Mouse (Mus musculus): ENCODE measurements around the gene Mdm2. TPM values are rescaled to one million over a fixed set of nuclear protein-coding genes. Genes with fewer than 3 reads are reported as not detected.

Mdm2 gene
- total RNA-seq, 2 experiments from 2014 or later: 43.0 to 47.9 TPM

DNA sequence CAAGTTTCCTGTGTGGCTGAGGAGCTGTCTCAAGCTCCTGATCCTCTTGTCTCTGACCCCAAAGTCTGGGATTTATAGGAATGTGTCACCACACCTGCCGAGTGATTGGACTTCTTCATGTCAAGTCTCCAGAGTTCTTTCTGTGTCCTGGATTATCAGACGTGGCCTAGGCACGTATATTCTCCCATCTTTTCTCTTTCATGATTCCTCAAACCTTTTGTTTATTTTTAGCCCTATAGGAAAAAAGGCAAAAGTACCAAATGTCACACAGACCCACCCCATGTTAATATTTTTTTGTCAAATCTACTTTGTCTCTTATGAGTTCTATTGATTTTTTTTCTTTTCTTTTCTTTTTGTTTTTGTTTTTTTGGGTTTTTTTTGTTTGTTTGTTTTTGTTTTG, 61.9 kb downstream of the Mdm2 start:
- no peak for ATAC-seq (replicated peaks; ENCODE audit: poor library complexity, severe bottlenecking)

DNA sequence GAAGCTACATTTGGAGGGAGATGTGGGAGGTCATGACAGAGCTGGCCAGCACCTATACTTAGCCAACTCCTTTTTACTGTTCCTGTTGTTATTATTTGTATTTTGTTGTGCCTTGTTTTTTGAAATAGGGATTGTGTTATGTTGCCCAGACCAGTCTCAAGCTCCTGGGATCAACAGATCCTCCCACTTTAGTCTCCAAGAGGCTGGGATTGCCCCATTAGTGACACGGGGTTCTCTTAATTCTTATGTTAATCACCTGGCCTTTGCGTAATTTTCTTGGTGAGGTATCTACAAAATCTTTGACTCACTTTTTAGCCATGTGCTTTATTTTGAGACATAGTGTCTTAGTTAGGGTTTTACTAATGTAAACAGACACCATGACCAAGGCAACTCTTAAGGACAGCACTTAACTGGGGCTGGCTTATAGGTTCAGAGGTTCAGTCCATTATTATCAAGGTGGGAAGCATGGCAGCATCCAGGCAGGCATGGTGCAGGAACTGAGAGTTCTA, 62.5 kb downstream of the Mdm2 start:
- ATAC-seq (replicated peaks; ENCODE audit: poor library complexity, severe bottlenecking): no peak

DNA sequence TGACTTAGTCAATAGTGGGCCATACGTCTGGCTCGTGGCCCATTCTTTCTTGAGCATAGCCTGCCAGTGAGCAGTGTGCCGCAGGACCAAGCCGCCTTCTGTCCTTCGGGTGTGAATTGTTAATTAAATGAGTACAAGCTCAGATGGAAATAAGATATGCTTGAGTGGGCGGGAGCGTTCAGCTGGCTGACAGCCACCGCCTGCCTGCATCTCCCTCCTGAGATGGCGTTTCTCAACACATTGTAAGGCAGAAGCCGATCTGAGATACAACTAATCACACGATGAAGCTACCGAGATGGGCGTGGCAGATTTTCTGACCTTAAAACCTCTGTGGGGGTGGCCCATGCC, 63.4 kb downstream of the Mdm2 start:
- ATAC-seq (replicated peaks; ENCODE audit: poor library complexity, severe bottlenecking): no peak

DNA sequence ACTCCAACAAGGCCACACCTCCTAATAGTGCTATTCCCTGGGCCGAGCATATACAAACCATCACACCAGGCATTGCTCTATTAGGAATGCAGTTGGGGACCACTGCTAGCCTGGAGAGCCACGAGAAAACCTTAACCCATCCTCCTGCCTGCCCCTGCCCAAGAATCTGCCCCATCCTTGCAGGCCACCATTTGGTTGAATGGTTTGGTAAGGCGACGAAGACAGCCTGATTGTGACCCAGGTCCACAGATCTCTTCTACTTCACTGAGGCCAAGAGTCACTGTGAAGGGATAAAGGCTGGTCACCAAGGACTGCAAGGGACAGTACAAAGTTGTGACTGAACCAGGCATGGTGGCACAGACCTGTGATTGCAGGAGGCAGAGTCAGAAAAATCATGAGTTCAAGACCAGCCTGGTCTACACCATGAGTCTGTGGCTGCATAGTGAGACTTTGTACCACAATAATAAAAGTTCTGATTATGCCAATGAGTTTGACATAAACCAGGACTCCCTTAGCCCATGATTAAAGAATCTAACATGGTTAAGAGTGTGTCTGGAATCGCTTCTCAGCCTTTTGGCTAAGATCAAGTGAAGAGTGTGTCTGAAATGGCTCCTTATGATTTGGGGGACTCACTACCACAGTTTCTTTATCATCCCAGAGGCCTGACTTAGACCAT, 63.9 kb downstream of the Mdm2 start:
- no peak for ATAC-seq (replicated peaks; ENCODE audit: poor library complexity, severe bottlenecking)

DNA sequence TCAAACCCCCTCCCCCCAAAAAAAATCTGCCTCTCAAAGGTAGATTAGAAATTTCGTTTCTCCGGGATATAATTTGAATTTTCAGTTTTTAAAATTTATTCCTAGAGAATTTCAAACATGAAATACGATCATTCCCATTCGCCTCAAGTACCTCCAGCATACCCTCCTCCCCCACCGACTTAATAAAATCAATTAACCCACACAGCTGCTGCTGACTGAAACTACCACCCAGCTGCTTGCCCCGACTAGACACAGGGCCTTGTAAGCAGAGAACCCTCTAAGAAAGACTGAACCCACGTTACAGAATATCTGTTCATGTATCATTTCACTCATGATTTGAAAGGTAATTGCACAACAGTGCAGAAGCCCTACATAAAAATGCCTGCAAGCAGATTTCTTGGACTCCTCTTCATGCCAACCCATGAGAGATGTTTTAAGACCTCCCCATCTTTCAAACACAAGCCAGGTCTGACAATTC, 65.0 kb downstream of the Mdm2 start:
- no peak for ATAC-seq (replicated peaks; ENCODE audit: poor library complexity, severe bottlenecking)

DNA sequence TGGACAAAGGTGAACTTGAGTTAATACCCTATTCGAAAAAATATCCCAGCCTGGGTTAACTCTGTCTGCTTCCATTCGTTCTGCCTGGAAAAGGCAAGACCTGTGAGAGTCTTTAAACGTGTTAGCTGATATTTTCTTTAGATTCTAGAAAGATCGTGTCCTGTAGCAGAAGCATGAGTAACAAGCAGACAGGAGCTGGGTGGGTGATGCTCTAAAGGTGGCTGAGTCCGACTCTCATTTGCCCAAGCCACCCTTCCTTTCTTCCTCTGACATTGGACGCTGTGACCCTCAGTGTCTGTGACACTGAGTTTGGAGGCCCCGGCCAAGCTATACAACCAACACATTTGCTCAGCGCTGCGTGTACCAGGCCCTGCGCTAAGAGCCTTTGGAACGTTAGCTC, 65.7 kb downstream of the Mdm2 start:
- ATAC-seq (replicated peaks; ENCODE audit: poor library complexity, severe bottlenecking): no peak

DNA sequence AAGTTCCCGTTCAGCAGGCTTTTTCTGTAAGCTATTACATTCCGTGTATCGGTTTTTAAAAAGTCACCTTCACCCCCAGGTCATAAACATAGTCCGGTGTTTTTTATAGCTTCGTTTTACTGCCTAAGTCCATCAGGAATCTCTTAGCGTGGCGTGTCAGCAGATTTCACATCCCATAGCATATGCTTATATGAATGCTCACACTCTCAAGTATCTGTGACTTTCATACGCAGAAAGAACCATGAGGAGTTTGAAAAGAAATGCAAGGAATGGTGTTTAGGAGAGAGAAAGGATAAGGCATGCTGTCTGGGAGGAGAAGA, 66.2 kb downstream of the Mdm2 start:
- ATAC-seq (replicated peaks; ENCODE audit: poor library complexity, severe bottlenecking): no peak

DNA sequence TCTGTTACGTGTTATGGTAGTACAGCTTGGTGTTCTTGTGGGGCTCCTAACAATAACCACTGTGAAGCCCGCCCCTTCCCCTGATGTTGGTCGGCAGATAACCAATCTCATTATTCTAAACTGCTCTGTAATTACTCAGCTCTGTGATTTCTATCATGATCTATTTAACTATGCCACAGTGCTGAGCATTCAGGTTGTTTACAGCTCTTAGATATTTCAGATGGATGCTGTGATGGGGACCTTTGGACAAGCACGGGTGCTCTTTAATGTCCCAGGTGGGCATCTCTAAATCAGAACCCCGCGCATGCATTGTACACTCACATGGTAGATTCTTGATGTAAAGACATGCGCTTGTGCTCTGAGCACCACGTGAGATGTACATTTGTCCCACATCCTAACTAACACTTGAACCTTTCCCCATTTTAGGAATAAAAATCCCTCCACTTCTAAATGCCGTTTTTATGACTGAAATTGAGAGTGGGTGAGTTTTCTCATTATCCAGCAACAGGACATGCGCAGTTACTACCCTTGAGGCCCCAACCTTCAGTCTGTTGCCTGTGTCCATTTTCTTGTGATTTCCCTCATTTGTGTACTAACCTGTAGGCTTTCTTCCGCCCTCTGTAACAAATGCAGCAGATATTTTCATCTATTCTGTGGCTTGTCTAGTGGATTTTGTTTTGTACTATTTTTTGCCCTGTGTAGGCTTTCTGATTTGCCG, 66.7 kb downstream of the Mdm2 start:
- ATAC-seq (replicated peaks; ENCODE audit: poor library complexity, severe bottlenecking): no peak

DNA sequence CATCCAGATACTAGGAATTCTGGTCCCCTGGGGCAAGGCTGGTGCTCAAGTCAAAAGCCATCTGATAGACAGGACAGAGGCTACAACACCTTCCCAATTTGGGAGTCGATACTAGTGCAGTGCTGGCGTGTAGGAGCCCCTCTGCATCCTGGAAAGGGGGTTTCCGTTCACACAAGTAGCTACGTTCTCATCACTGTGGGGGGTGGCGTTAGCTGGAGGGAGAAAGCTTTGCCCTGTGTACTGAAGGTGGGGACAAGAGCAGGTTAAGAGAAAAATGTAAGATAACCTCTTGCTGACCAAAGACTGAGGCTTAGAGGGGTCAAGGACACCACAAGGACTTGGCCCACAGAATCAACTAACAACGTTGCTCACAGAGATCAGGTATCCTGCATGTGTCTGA, 67.3 kb downstream of the Mdm2 start:
- ATAC-seq (replicated peaks; ENCODE audit: poor library complexity, severe bottlenecking): no peak

DNA sequence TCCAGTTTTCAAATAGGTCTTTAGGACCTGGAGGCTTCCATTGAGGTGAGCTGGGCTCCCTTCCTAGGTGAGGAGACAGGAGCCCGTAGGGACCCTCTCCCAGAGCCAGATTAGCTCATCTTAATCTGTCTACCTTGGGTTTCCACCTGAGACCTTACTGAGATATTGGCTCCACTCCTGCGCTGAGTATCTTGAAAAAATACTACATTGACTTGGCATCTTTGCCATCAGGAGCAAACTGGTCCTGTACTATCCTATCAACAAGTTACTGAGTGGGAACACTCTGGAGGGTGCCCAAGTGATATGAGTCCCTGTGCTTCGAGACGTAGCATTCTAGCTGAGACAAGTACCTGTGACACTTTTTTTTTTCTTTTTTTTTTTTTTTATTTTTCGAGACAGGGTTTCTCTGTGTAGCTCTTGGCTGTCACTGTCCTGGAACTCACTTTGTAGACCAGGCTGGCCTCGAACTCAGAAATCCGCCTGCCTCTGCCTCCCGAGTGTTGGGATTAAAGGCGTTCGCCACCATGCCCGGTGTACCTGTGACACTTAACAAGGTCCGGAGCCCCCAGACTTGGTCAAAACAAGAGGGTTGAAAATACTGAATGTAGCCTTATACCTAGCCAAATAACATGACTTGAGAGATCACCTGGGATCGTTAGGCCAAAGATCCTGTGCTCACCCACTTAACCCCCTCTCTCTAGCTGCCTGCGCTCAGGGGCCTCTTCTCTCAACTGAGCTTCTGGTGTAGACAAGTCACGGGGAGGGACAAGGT, 67.9 kb downstream of the Mdm2 start:
- no peak for ATAC-seq (replicated peaks; ENCODE audit: poor library complexity, severe bottlenecking)

DNA sequence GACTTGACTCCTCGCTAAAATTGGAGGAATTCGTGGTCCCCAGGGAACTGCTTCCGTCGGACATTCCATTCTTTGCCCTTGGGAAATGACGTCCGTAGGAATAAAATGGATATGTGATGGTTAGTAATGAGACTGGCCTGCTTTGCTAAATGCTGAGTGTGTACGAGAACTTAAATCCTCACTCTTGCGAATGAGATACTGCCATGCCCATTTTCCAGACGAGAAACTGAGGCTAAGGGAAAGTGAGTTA, 68.4 kb downstream of the Mdm2 start:
- no peak for ATAC-seq (replicated peaks; ENCODE audit: poor library complexity, severe bottlenecking)

DNA sequence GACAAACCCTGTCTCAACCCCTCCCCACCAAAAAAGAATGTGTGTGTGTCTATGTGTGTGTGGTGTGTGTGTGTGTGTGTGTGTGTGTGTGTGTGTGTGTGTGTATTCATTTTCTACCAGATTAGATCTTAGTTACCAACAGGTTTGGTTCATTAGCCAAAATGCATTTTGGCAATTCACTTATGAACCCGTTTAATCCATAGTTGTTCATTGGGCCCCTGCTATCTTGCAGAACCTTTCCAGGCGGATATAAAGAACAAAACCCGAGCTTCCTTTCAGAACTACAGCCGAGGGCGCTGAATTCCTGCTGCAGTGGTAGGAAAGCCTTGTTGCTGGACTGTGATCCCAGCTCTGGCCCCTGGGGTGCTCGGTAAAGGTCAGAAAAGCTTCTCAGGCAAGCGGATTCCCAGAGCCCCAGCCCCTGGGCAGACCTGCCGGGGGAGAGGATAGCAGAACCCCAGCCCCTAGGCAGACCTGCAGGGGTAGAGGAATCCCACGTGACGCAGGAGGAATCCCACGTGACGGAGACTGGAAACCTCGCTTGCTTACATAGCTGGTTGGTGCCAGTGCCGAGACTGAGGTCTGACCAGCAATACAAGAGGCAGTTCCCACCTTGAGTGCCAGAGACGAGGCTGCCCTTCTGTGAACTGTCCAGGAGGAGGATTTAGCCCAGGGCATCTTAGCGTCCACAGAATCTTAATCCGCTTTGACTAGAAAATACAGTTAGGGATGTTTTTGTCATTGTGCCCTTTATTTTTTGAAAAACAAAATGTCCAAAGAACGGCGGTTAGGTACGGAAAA, 69.0 kb downstream of the Mdm2 start:
- no peak for ATAC-seq (replicated peaks; ENCODE audit: poor library complexity, severe bottlenecking)

DNA sequence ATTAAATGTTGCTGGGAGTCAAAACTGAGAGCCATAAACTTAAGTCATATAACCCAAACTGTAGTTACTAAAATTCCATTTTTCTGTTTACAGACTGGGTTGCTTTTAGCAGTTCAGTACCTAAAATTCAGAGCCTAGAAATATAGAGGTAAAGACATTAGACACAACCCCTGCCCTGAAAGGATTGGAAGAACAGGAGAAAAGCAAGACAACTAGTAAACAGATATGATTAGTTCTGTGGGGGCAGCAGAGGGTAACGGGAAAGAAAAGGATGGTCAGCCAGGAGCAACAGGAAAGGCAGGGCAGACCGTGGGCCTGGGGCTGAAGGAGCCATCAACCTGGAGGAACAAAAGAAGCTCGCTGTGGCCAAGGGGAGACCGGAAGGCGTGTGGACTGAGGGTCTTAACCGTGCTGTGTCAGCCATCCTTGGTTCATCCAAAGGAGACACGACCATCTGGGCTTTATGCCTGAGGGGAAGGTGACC, 69.9 kb downstream of the Mdm2 start:
- ATAC-seq (replicated peaks; ENCODE audit: poor library complexity, severe bottlenecking): no peak

DNA sequence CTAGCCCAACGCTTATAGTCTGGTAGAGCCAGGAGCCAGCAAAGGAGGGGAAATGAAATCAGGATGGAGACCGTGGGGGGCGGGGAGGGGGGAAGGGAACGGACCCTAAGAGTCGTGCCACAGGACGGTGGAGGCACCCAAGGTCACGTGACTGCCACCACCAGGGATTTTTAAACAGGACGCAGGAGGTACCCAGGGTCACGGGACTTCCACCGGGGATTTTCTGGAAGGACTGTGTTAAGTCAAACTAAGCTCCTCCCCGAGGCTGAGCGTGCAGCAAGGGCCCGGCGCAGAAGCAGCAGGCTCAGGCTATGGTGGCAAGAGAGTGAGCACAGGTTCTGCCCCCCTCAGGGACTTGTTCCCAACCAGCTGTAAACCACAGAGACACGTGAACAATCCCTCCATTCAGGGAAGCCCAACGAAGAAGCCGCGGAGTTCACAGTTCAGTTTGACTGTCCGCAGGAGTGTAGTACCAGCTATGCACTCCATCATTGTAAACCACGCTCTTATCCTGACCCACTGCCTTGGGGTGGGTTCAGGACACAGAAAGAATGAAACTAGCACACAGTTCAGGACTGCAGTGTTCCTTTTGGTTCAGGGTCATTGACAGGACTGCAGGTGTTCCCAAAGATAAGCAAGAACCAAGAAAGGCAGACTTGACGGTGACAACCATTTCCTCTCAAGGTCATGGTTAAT, 70.5 kb downstream of the Mdm2 start:
- peak; percentile 86 for ATAC-seq (replicated peaks; ENCODE audit: poor library complexity, severe bottlenecking)

DNA sequence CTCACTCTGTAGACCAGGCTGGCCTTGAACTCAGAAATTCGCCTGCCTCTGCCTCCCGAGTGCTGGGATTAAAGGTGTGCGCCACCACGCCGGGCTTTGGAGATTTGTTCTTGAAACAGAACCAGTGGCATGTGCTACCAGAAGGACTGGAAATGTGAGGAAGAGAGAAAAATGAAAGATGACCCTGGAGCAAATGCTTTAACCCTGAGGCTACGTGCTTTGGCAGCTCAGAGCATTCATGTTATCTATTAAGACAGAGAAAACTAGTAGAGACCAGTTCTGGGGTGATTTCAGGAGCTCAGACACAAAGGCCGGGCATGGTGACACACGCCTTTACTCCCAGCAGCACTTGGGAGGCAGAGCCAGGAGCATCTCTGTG, 71.3 kb downstream of the Mdm2 start:
- ATAC-seq (replicated peaks; ENCODE audit: poor library complexity, severe bottlenecking): no peak

Other genes with a start within 250 kb of the Mdm2 start
- gene Cpm, start 81.3 kb downstream of the Mdm2 start, total RNA-seq (2014; fragmentation: Nextera tagmentation): not detected in 2 replicates
- 0.46 TPM in 1 of 2 replicates, not detected in the other for gene Cpm, start 81.3 kb downstream of the Mdm2 start, total RNA-seq (2017)
- 6.1 and 12.7 TPM in 2 replicates for gene Slc35e3, start 35.6 kb upstream of the Mdm2 start, total RNA-seq (2014; fragmentation: Nextera tagmentation)
- 14.4 and 18.9 TPM in 2 replicates for gene Slc35e3, start 35.6 kb upstream of the Mdm2 start, total RNA-seq (2017)
- 76.8 and 93.4 TPM in 2 replicates for gene Nup107, start 81.9 kb upstream of the Mdm2 start, total RNA-seq (2014; fragmentation: Nextera tagmentation)
- 153 and 182 TPM in 2 replicates for gene Nup107, start 81.9 kb upstream of the Mdm2 start, total RNA-seq (2017)
- 124 and 127 TPM in 2 replicates for gene Rap1b, start 135.3 kb upstream of the Mdm2 start, total RNA-seq (2014; fragmentation: Nextera tagmentation)
- 92.3 and 107 TPM in 2 replicates for gene Rap1b, start 135.3 kb upstream of the Mdm2 start, total RNA-seq (2017)

All from granulocyte monocyte progenitor cell, adult 5-6 weeks (primary cell).